Mouse (Mus musculus) ovary, adult 10 weeks (tissue): ENCODE data around the gene Ctdspl. TPM values are rescaled to one million over a fixed set of nuclear protein-coding genes. Genes with fewer than 3 reads are reported as not detected.

Experiments
- polyA plus RNA-seq: library from polyadenylated mRNA; stranded (reverse); fragments of 350-450 nt; fragmentation: Illumina TruSeq; extraction: RNeasy Lipid Tissue Mini Kit (QIAGEN cat#74804); gene quantifications from one replicate; pipeline ENCODE4 v1.2.3, GENCODE M21; 2014

The Ctdspl gene
- 23.2 TPM for polyA plus RNA-seq

DNA sequence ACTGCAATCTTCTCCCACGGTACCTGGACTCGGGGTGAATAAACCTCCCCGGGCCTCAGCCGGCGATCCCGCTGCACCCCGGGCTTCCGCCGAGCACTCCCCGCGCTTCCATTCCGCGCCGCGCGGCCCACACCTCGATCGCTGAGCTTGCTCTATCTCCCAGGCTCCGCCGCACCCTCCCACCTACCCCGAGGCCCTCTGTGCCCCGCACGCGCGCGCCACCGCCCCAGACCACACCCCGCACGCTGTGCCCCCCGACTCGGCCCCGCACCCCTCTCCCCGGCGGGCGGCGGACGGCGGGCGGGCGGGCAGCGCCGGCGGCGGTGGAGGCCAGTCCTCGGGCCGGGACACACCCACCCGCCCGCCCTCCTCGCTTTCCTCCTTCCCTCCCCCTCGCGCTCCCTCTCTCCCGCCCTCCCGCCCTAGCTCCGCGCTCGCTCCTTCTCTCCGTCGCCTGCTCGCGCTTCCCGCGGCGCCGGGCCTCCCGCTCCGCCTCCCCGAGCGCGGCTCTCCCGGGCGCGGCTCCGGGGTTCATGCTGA, at the start of gene Ctdspl:
TSS of gene Ctdspl (plus strand) at position 343 of the 540 bp plus-strand sequence.

GRCm38 (mm10) chr9:119052154-119052944, 126.1 kb downstream of the Ctdspl start, which contains the start of gene Vill:
Vill (plus strand) TSS chr9:119052778.

Other genes with a start within 250 kb of the Ctdspl start
- 0.97 TPM for gene Vill, start 126.3 kb downstream of the Ctdspl start, polyA plus RNA-seq
- gene Plcd1, start 167.0 kb downstream of the Ctdspl start, polyA plus RNA-seq, result 0.54 TPM
- 0.54 TPM for gene Dlec1, start 176.0 kb downstream of the Ctdspl start, polyA plus RNA-seq
- gene Acaa1b, start 230.6 kb downstream of the Ctdspl start, polyA plus RNA-seq, result not detected
- gene Gm47289, start 232.7 kb downstream of the Ctdspl start, polyA plus RNA-seq, result not detected